Mouse (Mus musculus) kidney, adult 2 months (tissue): Measurements from ENCODE around the gene Ube3b.

Experiments used
- CTCF ChIP-seq: fragments of 200-500 bp; conservative IDR thresholded peaks from 2 replicates; pipeline ENCODE4 v1.5.1; 2011; ENCODE audit warnings: low read depth, mild to moderate bottlenecking, control low read depth, low read length, moderate library complexity, mixed read lengths; ENCODE audit not compliant: insufficient read depth, insufficient read length
- POLR2A ChIP-seq: fragments of 200-500 bp; IDR thresholded peaks from one replicate; pipeline ENCODE4 v1.6.1; 2011; ENCODE audit warnings: low read depth, low read length, control low read depth

- no peak for TF ChIP-seq POLR2A
- TF ChIP-seq CTCF, result no peak
Measured at GRCm38 (mm10) chr5:114368121-114368520, 12.3 kb upstream of the Ube3b start.
